Mouse (Mus musculus) megakaryocyte, embryonic 14.5 days (primary cell): ENCODE measurements around the gene Olfr1416.

ENCODE experiments used
- FLI1 ChIP-seq: IDR thresholded peaks from 2 replicates; pipeline ENCODE4 v1.6.1; 2012; ENCODE audit warnings: low read length, inconsistent platforms, mixed read lengths
- GATA1 ChIP-seq: IDR thresholded peaks from 3 replicates; pipeline ENCODE4 v1.6.1; 2012; ENCODE audit warnings: mixed read lengths, low read length, inconsistent platforms, borderline replicate concordance

GRCm38 (mm10) chr1:92432098-92432497 lies 52.8 kb downstream of the Olfr1416 start:
- TF ChIP-seq GATA1, result no peak
- no peak for TF ChIP-seq FLI1
